Mouse (Mus musculus): Measurements from ENCODE around the gene Gm36028.

Gm36028 gene

GRCm38 (mm10) chr16:37861029-37861428 is at the start of gene Gm36028:
TSS of gene Gm36028 (minus strand) at chr16:37861146.
- no peak for DNase-seq

GRCm38 (mm10) chr16:37906456-37906855 is 45.5 kb upstream of the Gm36028 start:
- DNase-seq = no peak

GRCm38 (mm10) chr16:37901318-37901717 is 40.4 kb upstream of the Gm36028 start:
- DNase-seq = no peak

- no peak for DNase-seq
These were observed 38.4 kb upstream of the Gm36028 start for GRCm38 (mm10) chr16:37899357-37899756.

GRCm38 (mm10) chr16:37898790-37899189 is 37.8 kb upstream of the Gm36028 start:
- no peak for DNase-seq

- DNase-seq = no peak
These were observed 33.0 kb upstream of the Gm36028 start for GRCm38 (mm10) chr16:37893942-37894341.

GRCm38 (mm10) chr16:37893381-37893780 is 32.4 kb upstream of the Gm36028 start:
- no peak for DNase-seq

GRCm38 (mm10) chr16:37892667-37893066 is 31.7 kb upstream of the Gm36028 start:
- no peak for DNase-seq

GRCm38 (mm10) chr16:37888986-37889385 is 28.0 kb upstream of the Gm36028 start:
- no peak for DNase-seq

GRCm38 (mm10) chr16:37881168-37881567 is 20.2 kb upstream of the Gm36028 start:
- no peak for DNase-seq

GRCm38 (mm10) chr16:37879750-37880419 is 18.9 kb upstream of the Gm36028 start:
- DNase-seq = no peak

- DNase-seq = no peak
These were observed 18.1 kb upstream of the Gm36028 start for GRCm38 (mm10) chr16:37878951-37879505.

- no peak for DNase-seq
These were observed 16.5 kb upstream of the Gm36028 start for GRCm38 (mm10) chr16:37877406-37877805.

GRCm38 (mm10) chr16:37874501-37875235 is 13.7 kb upstream of the Gm36028 start:
- DNase-seq = no peak

- DNase-seq = no peak
These were observed 10.3 kb upstream of the Gm36028 start for GRCm38 (mm10) chr16:37871112-37871715.

GRCm38 (mm10) chr16:37869470-37870231 is 8.7 kb upstream of the Gm36028 start:
- no peak for DNase-seq

GRCm38 (mm10) chr16:37868506-37869469 is 7.8 kb upstream of the Gm36028 start:
- DNase-seq = no peak

- peak; percentile 89 for DNase-seq
These were observed 7.0 kb upstream of the Gm36028 start, which contains the start of gene Lrrc58 for GRCm38 (mm10) chr16:37867791-37868505. TSS of gene Lrrc58 (plus strand) at chr16:37868389.

GRCm38 (mm10) chr16:37865841-37866240 is 4.9 kb upstream of the Gm36028 start:
- no peak for DNase-seq

GRCm38 (mm10) chr16:37863876-37864275 is 2.9 kb upstream of the Gm36028 start:
- no peak for DNase-seq

GRCm38 (mm10) chr16:37860213-37860612 is 733 bp downstream of the Gm36028 start:
- DNase-seq = no peak

Measured in thymus, postnatal 25 days (tissue).